Mouse (Mus musculus) stomach, postnatal 0 days (tissue): ENCODE data around the gene Nxn.

Experiments used
- CTCF ChIP-seq: IDR thresholded peaks from 2 replicates; pipeline ENCODE4 v1.5.1; 2016; ENCODE audit warnings: antibody characterized with exemption, low read depth, mild to moderate bottlenecking, moderate library complexity
- EP300 ChIP-seq: optimal IDR thresholded peaks from 2 replicates; pipeline ENCODE3; 2016; ENCODE audit warnings: antibody characterized with exemption

GRCm38 (mm10) chr11:76328084-76328483, 70.9 kb downstream of the Nxn start:
- TF ChIP-seq EP300 (no peak), CTCF (no peak)
